Mouse (Mus musculus): ENCODE measurements around the gene Dnah8.
"Not testable (repeated sequence)": the region's sequence is repeated elsewhere in the genome, so short reads cannot be mapped to it uniquely, and the experiment has no call there.

The Dnah8 gene

GRCm38 (mm10) chr17:30624132-30624531, at the start of gene Dnah8:
Gene Dnah8, plus strand, starts transcription at chr17:30624354.
- not testable (repeated sequence) for DNase-seq (ENCODE audit: low spot score in 2 of 2)

DNA sequence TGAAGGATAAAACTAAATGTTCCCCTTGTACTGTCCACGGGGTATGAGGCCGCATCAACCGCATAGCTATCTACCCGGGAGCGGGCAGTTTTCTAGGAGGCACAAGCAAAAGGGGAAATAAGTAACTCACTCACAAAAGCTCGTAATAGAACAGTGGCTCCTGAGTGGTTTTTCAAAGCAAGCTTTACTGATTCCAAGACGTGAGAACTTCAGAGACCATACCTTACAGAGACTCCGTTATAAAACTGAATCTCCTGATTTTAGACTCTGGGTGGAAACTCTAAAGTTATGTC, 49.4 kb upstream of the Dnah8 start:
- no peak for DNase-seq (ENCODE audit: low spot score in 2 of 2)

- DNase-seq (ENCODE audit: low spot score in 2 of 2) = peak; percentile 61 to 65
These were observed 48.8 kb upstream of the Dnah8 start for GRCm38 (mm10) chr17:30575121-30575904.

DNA sequence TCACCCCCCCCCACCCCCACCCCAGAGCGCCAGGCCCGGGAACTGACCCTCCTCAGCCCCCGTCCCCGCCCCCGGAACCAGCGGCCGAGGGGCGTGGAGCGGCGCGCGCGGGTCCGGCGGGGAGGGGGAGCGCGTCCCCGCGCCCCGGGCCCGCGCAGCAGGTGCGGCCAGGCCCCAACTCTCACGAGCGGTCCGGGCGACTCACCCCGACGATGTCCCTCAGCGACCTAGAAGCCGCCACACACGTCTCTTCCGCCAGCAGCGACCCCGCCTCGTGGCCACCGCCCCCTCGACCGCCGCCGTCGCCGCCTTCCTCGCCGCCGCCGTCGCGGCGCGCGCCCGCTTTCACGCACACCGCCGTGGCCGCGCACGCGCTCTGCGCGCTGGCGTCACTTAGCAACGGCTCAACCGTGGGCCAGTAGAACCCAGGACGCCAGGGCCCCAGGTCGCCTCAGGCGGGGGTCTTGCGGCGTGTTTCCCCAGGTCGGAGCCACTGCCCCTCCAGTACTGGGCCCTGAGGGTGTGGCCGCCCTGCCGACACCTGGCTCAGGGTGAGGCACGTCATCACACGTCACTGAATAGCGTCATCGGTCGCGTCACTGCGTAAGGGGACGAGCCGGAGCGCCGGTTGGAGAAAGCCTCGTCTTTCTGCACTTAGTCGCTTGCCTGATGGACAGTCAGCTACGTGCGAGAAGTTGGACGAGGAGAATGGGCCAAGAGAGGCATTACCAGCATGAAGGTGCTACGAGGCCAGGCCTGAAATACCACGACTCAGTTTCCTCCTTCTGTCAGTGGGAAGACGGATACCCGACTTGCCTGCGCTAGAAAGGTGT, 48.0 kb upstream of the Dnah8 start, which contains the start of gene Btbd9:
Gene Btbd9, minus strand, starts transcription at position 548 of the 833 bp plus-strand sequence.
- peak; percentile 92 to 94 for DNase-seq (ENCODE audit: low spot score in 2 of 2)

DNA sequence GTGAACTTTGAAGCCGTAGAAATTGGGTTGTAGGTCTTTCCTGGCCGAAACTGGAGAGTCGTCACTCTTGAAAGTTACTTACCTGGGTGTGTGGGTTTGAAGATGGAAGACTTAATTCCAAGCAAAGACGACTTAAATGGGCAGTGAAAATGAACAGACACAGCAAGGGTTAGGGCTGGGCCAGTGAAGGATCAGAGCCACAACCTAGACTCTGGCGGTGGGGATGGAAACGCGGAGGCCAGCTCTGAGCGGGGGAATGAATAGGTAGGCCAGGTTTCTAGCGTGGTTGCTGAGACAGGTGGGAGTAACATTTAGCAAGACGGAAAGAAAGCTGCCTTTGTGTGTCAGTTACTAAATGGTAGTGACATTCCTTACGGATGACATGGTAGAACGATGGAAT, 47.2 kb upstream of the Dnah8 start:
- DNase-seq (ENCODE audit: low spot score in 2 of 2) = peak in 1 of 2 experiments; percentile 20

DNA sequence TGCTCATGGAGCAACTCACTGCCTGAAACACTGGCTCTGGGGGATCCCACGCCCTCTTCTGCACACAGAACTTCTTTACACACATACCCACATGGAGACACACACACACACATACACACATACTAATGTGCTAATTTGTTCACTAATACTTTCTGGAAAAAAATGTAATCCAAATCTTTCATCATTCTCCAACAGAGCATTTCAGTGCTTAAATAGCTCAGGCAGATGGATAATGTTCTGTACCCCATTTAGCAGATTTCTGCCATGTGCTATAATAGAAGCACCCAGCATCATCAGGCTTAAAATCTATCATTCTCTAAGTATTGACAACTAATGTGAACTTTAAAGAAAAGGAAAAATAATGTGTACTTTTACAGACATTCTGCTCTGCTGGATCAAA, 43.4 kb upstream of the Dnah8 start:
- no peak for DNase-seq (ENCODE audit: low spot score in 2 of 2)

- DNase-seq (ENCODE audit: low spot score in 2 of 2) = no peak
These were observed 43.0 kb upstream of the Dnah8 start for GRCm38 (mm10) chr17:30581201-30581600.

GRCm38 (mm10) chr17:30582313-30582712, 41.8 kb upstream of the Dnah8 start:
- no peak for DNase-seq (ENCODE audit: low spot score in 2 of 2)

- no peak for DNase-seq (ENCODE audit: low spot score in 2 of 2)
These were observed 40.7 kb upstream of the Dnah8 start for GRCm38 (mm10) chr17:30583258-30584001.

- peak; percentile 41 to 59 for DNase-seq (ENCODE audit: low spot score in 2 of 2)
These were observed 33.5 kb upstream of the Dnah8 start for GRCm38 (mm10) chr17:30590417-30591198.

DNA sequence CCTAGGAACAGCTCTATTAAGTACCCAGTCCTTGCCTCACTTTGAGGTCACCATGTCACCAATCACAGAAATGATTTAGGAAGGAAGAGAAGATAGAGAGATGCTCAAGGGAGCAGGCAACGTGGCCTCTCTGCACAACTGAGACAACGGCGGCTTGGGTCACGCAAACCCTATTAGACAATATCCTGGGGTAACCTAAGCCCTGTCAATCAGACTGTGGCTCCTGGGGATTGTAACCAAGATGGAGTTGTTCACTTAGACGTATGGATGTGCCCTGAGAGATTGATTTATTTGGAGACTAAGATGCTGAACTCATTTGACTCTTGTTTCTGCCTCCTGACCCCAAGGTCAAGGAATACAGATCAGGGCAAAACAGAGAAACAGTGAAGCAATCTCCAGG, 29.7 kb upstream of the Dnah8 start:
- no peak for DNase-seq (ENCODE audit: low spot score in 2 of 2)

GRCm38 (mm10) chr17:30594846-30595245, 29.3 kb upstream of the Dnah8 start:
- DNase-seq (ENCODE audit: low spot score in 2 of 2) = no peak

- no peak for DNase-seq (ENCODE audit: low spot score in 2 of 2)
These were observed 26.4 kb upstream of the Dnah8 start for GRCm38 (mm10) chr17:30597786-30598185.

DNA sequence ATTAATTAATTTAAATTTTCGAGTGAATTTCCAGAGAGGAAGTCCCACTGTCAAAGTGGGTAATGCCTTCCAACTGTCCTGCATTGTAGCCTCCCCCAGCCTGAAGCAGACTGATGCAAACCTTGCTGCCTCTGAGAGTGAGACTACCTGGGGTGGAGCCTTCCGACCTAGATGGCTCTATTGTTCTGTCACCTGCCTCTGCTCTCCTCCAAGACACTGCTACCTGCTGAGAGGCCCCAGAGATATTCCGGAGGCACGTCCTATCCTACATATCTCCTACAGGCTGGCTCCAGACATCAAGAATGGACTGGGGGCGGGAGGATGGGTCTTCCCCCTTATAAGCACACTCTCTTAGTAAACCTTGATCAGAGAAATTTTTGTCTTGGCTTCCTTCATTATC, 25.9 kb upstream of the Dnah8 start:
- DNase-seq (ENCODE audit: low spot score in 2 of 2) = no peak

- DNase-seq (ENCODE audit: low spot score in 2 of 2) = no peak
These were observed 22.0 kb upstream of the Dnah8 start for GRCm38 (mm10) chr17:30602175-30602574.

GRCm38 (mm10) chr17:30604296-30604695, 19.9 kb upstream of the Dnah8 start:
- DNase-seq (ENCODE audit: low spot score in 2 of 2) = no peak

GRCm38 (mm10) chr17:30605001-30605400, 19.2 kb upstream of the Dnah8 start:
- no peak for DNase-seq (ENCODE audit: low spot score in 2 of 2)

GRCm38 (mm10) chr17:30606206-30606605, 17.9 kb upstream of the Dnah8 start:
- no peak for DNase-seq (ENCODE audit: low spot score in 2 of 2)

- no peak for DNase-seq (ENCODE audit: low spot score in 2 of 2)
These were observed 17.5 kb upstream of the Dnah8 start for GRCm38 (mm10) chr17:30606634-30607081.

- DNase-seq (ENCODE audit: low spot score in 2 of 2) = no peak
These were observed 16.8 kb upstream of the Dnah8 start for GRCm38 (mm10) chr17:30607330-30607729.

GRCm38 (mm10) chr17:30607909-30608495, 16.2 kb upstream of the Dnah8 start:
- DNase-seq (ENCODE audit: low spot score in 2 of 2) = no peak
